Mouse (Mus musculus): ENCODE results near the gene Ccdc151. TPM values are rescaled to one million over a fixed set of nuclear protein-coding genes. Genes with fewer than 3 reads are reported as not detected.

Gene Ccdc151
- polyA plus RNA-seq, 1 experiment from 2014 or later, result 4.6 TPM

- ATAC-seq (ENCODE audit: low FRiP score, low TSS enrichment) (no peak), DNase-seq (no peak)
- Histone ChIP-seq H3K4me3 (replicated peaks; ENCODE audit: low read depth, low read length) (no peak overlapping the region), H3K27ac (replicated peaks; ENCODE audit: low read depth, low read length) (no peak overlapping the region), H3K4me1 (ENCODE audit: control insufficient read depth, insufficient read depth, low read length) (peaks cover 18% of the 10 kb centered on the region), H3K9me3 (ENCODE audit: control insufficient read depth, low read length) (no peaks in the 10 kb centered on the region), H3K4me2 (ENCODE audit: low read length) (peak overlapping the region; percentile 92; the same call in 1 of the 2 replicates), H3K36me3 (ENCODE audit: control insufficient read depth, insufficient read depth, low read length) (peaks cover 54% of the 10 kb centered on the region), H3K9ac (replicated peaks; ENCODE audit: low read length) (no peak overlapping the region), H3K27me3 (ENCODE audit: control insufficient read depth, insufficient read depth, low read length) (no peaks in the 10 kb centered on the region)
- 92% methylated on average over 12 of the region's 12 CpGs for WGBS
Observed at GRCm38 (mm10) chr9:22004546-22004945, 2.1 kb upstream of the Ccdc151 start.

- DNase-seq, result peak; percentile 68
Observed at GRCm38 (mm10) chr9:22003163-22003554, 725 bp upstream of the Ccdc151 start.

GRCm38 (mm10) chr9:22001633-22002032 lies 801 bp downstream of the Ccdc151 start:
- DNase-seq (no peak), ATAC-seq (ENCODE audit: low FRiP score, low TSS enrichment) (no peak)
- H3K4me3 ChIP-seq (replicated peaks; ENCODE audit: low read depth, low read length), result no peak overlapping the region
- peaks cover 18% of the 10 kb centered on the region for H3K4me1 ChIP-seq (ENCODE audit: control insufficient read depth, insufficient read depth, low read length)
- H3K9me3 ChIP-seq (ENCODE audit: control insufficient read depth, low read length), result no peaks in the 10 kb centered on the region
- no peak overlapping the region for H3K27ac ChIP-seq (replicated peaks; ENCODE audit: low read depth, low read length)
- peaks cover 25% of the 10 kb centered on the region for H3K36me3 ChIP-seq (ENCODE audit: control insufficient read depth, insufficient read depth, low read length)
- 86% methylated on average over 4 of the region's 4 CpGs for WGBS
- H3K27me3 ChIP-seq (ENCODE audit: control insufficient read depth, insufficient read depth, low read length), result no peaks in the 10 kb centered on the region
- H3K4me2 ChIP-seq (ENCODE audit: low read length), result peak overlapping the region; percentile 66
- no peak overlapping the region for H3K9ac ChIP-seq (replicated peaks; ENCODE audit: low read length)

More at GRCm38 (mm10) chr9:22003163-22003554, 725 bp upstream of the Ccdc151 start:
- Histone ChIP-seq H3K4me3 (replicated peaks; ENCODE audit: low read depth, low read length) (peak overlapping the region; percentile 65), H3K36me3 (ENCODE audit: control insufficient read depth, insufficient read depth, low read length) (peaks cover 40% of the 10 kb centered on the region), H3K4me1 (ENCODE audit: control insufficient read depth, insufficient read depth, low read length) (peaks cover 18% of the 10 kb centered on the region), H3K27me3 (ENCODE audit: control insufficient read depth, insufficient read depth, low read length) (no peaks in the 10 kb centered on the region), H3K9ac (replicated peaks; ENCODE audit: low read length) (peak overlapping the region; percentile 64), H3K9me3 (ENCODE audit: control insufficient read depth, low read length) (no peaks in the 10 kb centered on the region), H3K4me2 (ENCODE audit: low read length) (peak overlapping the region; percentile 92), H3K27ac (replicated peaks; ENCODE audit: low read depth, low read length) (peak overlapping the region; percentile 71)
- under 1% methylated on average over 18 of the region's 18 CpGs for WGBS
- peak; percentile 28 for ATAC-seq (ENCODE audit: low FRiP score, low TSS enrichment)

GRCm38 (mm10) chr9:22000296-22000695 lies 2.1 kb downstream of the Ccdc151 start:
- H3K27ac ChIP-seq (replicated peaks; ENCODE audit: low read depth, low read length), result no peak overlapping the region
- H3K36me3 ChIP-seq (ENCODE audit: control insufficient read depth, insufficient read depth, low read length), result peaks cover 12% of the 10 kb centered on the region
- H3K4me3 ChIP-seq (replicated peaks; ENCODE audit: low read depth, low read length), result no peak overlapping the region
- no peaks in the 10 kb centered on the region for H3K9me3 ChIP-seq (ENCODE audit: control insufficient read depth, low read length)
- ATAC-seq (ENCODE audit: low FRiP score, low TSS enrichment), result no peak
- WGBS, result 93% methylated on average over 6 of the region's 6 CpGs
- H3K4me2 ChIP-seq (ENCODE audit: low read length), result no peak overlapping the region
- H3K9ac ChIP-seq (replicated peaks; ENCODE audit: low read length), result no peak overlapping the region
- H3K27me3 ChIP-seq (ENCODE audit: control insufficient read depth, insufficient read depth, low read length), result no peaks in the 10 kb centered on the region
- H3K4me1 ChIP-seq (ENCODE audit: control insufficient read depth, insufficient read depth, low read length), result peaks cover 18% of the 10 kb centered on the region
- DNase-seq, result no peak

- no peak overlapping the region for H3K9ac ChIP-seq (replicated peaks; ENCODE audit: low read length)
- H3K4me3 ChIP-seq (replicated peaks; ENCODE audit: low read depth, low read length), result no peak overlapping the region
- H3K4me2 ChIP-seq (ENCODE audit: low read length), result no peak overlapping the region
- H3K9me3 ChIP-seq (ENCODE audit: control insufficient read depth, low read length), result no peaks in the 10 kb centered on the region
- H3K27me3 ChIP-seq (ENCODE audit: control insufficient read depth, insufficient read depth, low read length), result peaks cover 6% of the 10 kb centered on the region; the same call in 1 of the 2 replicates
- no peak overlapping the region for H3K27ac ChIP-seq (replicated peaks; ENCODE audit: low read depth, low read length)
- 89% methylated on average over 3 of the region's 3 CpGs for WGBS
- no peaks in the 10 kb centered on the region for H3K36me3 ChIP-seq (ENCODE audit: control insufficient read depth, insufficient read depth, low read length)
- ATAC-seq (ENCODE audit: low FRiP score, low TSS enrichment), result no peak
- no peaks in the 10 kb centered on the region for H3K4me1 ChIP-seq (ENCODE audit: control insufficient read depth, insufficient read depth, low read length)
- no peak for DNase-seq
Observed at GRCm38 (mm10) chr9:21996178-21996867, 6.1 kb downstream of the Ccdc151 start.

GRCm38 (mm10) chr9:21992227-21992626 lies 10.2 kb downstream of the Ccdc151 start:
- no peak overlapping the region for H3K27ac ChIP-seq (replicated peaks; ENCODE audit: low read depth, low read length)
- H3K4me2 ChIP-seq (ENCODE audit: low read length), result no peak overlapping the region
- H3K4me3 ChIP-seq (replicated peaks; ENCODE audit: low read depth, low read length), result no peak overlapping the region
- H3K9ac ChIP-seq (replicated peaks; ENCODE audit: low read length), result no peak overlapping the region
- ATAC-seq (ENCODE audit: low FRiP score, low TSS enrichment) (no peak), DNase-seq (no peak)
- 84% methylated on average over 4 of the region's 4 CpGs for WGBS
- peaks cover 23% of the 10 kb centered on the region for H3K4me1 ChIP-seq (ENCODE audit: control insufficient read depth, insufficient read depth, low read length)
- no peaks in the 10 kb centered on the region for H3K36me3 ChIP-seq (ENCODE audit: control insufficient read depth, insufficient read depth, low read length)
- no peaks in the 10 kb centered on the region for H3K9me3 ChIP-seq (ENCODE audit: control insufficient read depth, low read length)
- H3K27me3 ChIP-seq (ENCODE audit: control insufficient read depth, insufficient read depth, low read length), result peaks cover 46% of the 10 kb centered on the region

GRCm38 (mm10) chr9:21989230-21990110 lies 13.0 kb downstream of the Ccdc151 start, which contains the start of gene Rgl3:
Rgl3 (minus strand) TSS chr9:21989446.
- peak within 1 kb of the TSS; percentile 32 for H3K4me3 ChIP-seq (replicated peaks; ENCODE audit: low read depth, low read length)
- no peak within 1 kb of the TSS for H3K27ac ChIP-seq (replicated peaks; ENCODE audit: low read depth, low read length)
- no peak for DNase-seq
- H3K4me1 ChIP-seq (ENCODE audit: control insufficient read depth, insufficient read depth, low read length), result peaks cover 23% of the 10 kb centered on the region
- no peak for ATAC-seq (ENCODE audit: low FRiP score, low TSS enrichment)
- peaks cover 54% of the 10 kb centered on the region for H3K27me3 ChIP-seq (ENCODE audit: control insufficient read depth, insufficient read depth, low read length)
- peak within 1 kb of the TSS; percentile 57 for H3K4me2 ChIP-seq (ENCODE audit: low read length)
- WGBS, result 2% methylated on average over 42 of the region's 42 CpGs
- H3K9ac ChIP-seq (replicated peaks; ENCODE audit: low read length), result peak within 1 kb of the TSS; percentile 46; the same call in 1 of the 2 replicates
- no peaks in the 10 kb centered on the region for H3K9me3 ChIP-seq (ENCODE audit: control insufficient read depth, low read length)
- no peaks in the 10 kb centered on the region for H3K36me3 ChIP-seq (ENCODE audit: control insufficient read depth, insufficient read depth, low read length)

GRCm38 (mm10) chr9:21988421-21989101 lies 13.9 kb downstream of the Ccdc151 start:
- WGBS, result 1% methylated on average over 32 of the region's 32 CpGs
- DNase-seq, result peak; percentile 47
- Histone ChIP-seq H3K27me3 (ENCODE audit: control insufficient read depth, insufficient read depth, low read length) (peaks cover 54% of the 10 kb centered on the region), H3K36me3 (ENCODE audit: control insufficient read depth, insufficient read depth, low read length) (no peaks in the 10 kb centered on the region), H3K4me1 (ENCODE audit: control insufficient read depth, insufficient read depth, low read length) (peaks cover 23% of the 10 kb centered on the region), H3K4me2 (ENCODE audit: low read length) (peak overlapping the region; percentile 57), H3K4me3 (replicated peaks; ENCODE audit: low read depth, low read length) (peak overlapping the region; percentile 32), H3K27ac (replicated peaks; ENCODE audit: low read depth, low read length) (no peak overlapping the region), H3K9me3 (ENCODE audit: control insufficient read depth, low read length) (no peaks in the 10 kb centered on the region), H3K9ac (replicated peaks; ENCODE audit: low read length) (peak overlapping the region; percentile 46; the same call in 1 of the 2 replicates)
- ATAC-seq (ENCODE audit: low FRiP score, low TSS enrichment), result no peak
